Mouse (Mus musculus) CD4-positive naive resting alpha-beta T cell, adult 76 days (primary cell): ENCODE results near the gene Dbp. TPM values are rescaled to one million over a fixed set of nuclear protein-coding genes. Genes with fewer than 3 reads are reported as not detected.

Source experiments
- total RNA-seq: library from RNA; stranded (reverse); gene quantifications from one replicate; pipeline ENCODE4 v1.2.4, GENCODE M21; 2023

Gene Dbp
- total RNA-seq = 29.5 TPM

GRCm38 (mm10) chr7:45704730-45705442 is at the start of gene Dbp:
Gene Dbp (plus strand): TSS chr7:45705088.

GRCm38 (mm10) chr7:45666161-45666560 is 38.7 kb upstream of the Dbp start, which contains the start of gene Fut2:
Gene Fut2 (minus strand): TSS chr7:45666394.

GRCm38 (mm10) chr7:45683396-45684050 is 21.4 kb upstream of the Dbp start, which contains the start of gene Ntn5:
Gene Ntn5 (plus strand): TSS chr7:45684022.

GRCm38 (mm10) chr7:45693921-45694591 is 10.8 kb upstream of the Dbp start, which contains the start of gene Sec1:
Gene Sec1 (minus strand): TSS chr7:45694402.

GRCm38 (mm10) chr7:45699523-45700141 is 5.3 kb upstream of the Dbp start, which contains the start of gene Car11:
Gene Car11 (plus strand): TSS chr7:45699843.

GRCm38 (mm10) chr7:45715090-45715708 is 10.3 kb downstream of the Dbp start, which contains the start of gene Rpl18:
Gene Rpl18 (plus strand): TSS chr7:45715457.

GRCm38 (mm10) chr7:45717918-45718297 is 13.0 kb downstream of the Dbp start, which contains the start of gene Sphk2:
Gene Sphk2 (minus strand): TSS chr7:45718002.

GRCm38 (mm10) chr7:45720413-45721233 is 15.7 kb downstream of the Dbp start, which contains the start of gene Fam83e:
Gene Fam83e (plus strand): TSS chr7:45721212.

GRCm38 (mm10) chr7:45725713-45726112 is 20.8 kb downstream of the Dbp start, which contains the start of gene Spaca4:
Gene Spaca4 (minus strand): TSS chr7:45725813.

Other genes starting within 250 kb of the Dbp start
- 649 TPM for gene Ftl1, start 245.2 kb upstream of the Dbp start, total RNA-seq
- gene Bax, start 238.2 kb upstream of the Dbp start, total RNA-seq = 78.4 TPM
- gene Tulp2, start 223.2 kb upstream of the Dbp start, total RNA-seq = not detected
- not detected for gene Gm45808, start 218.3 kb upstream of the Dbp start, total RNA-seq
- gene Dhdh, start 216.3 kb upstream of the Dbp start, total RNA-seq = 1.8 TPM
- gene Nucb1, start 194.7 kb upstream of the Dbp start, total RNA-seq = 61.9 TPM
- gene Ppp1r15a, start 178.8 kb upstream of the Dbp start, total RNA-seq = 681 TPM
- gene Plekha4, start 178.8 kb upstream of the Dbp start, total RNA-seq = 1.2 TPM
- not detected for gene Hsd17b14, start 150.2 kb upstream of the Dbp start, total RNA-seq
- gene Bcat2, start 134.9 kb upstream of the Dbp start, total RNA-seq = 65.6 TPM
- not detected for gene Fgf21, start 89.6 kb upstream of the Dbp start, total RNA-seq
- gene Fut1, start 87.8 kb upstream of the Dbp start, total RNA-seq = not detected
- not detected for gene Izumo1, start 83.3 kb upstream of the Dbp start, total RNA-seq
- gene Rasip1, start 77.6 kb upstream of the Dbp start, total RNA-seq = 0.73 TPM
- gene Mamstr, start 65.1 kb upstream of the Dbp start, total RNA-seq = not detected
- not detected for gene Fut2, start 38.7 kb upstream of the Dbp start, total RNA-seq
- not detected for gene Ntn5, start 21.1 kb upstream of the Dbp start, total RNA-seq
- not detected for gene Sec1, start 10.7 kb upstream of the Dbp start, total RNA-seq
- gene Car11, start 5.2 kb upstream of the Dbp start, total RNA-seq = 8.1 TPM
- 2,694 TPM for gene Rpl18, start 10.4 kb downstream of the Dbp start, total RNA-seq
- gene Sphk2, start 12.9 kb downstream of the Dbp start, total RNA-seq = 21.3 TPM
- gene Fam83e, start 16.1 kb downstream of the Dbp start, total RNA-seq = 1.5 TPM
- gene Spaca4, start 20.7 kb downstream of the Dbp start, total RNA-seq = not detected
- gene Lmtk3, start 78.7 kb downstream of the Dbp start, total RNA-seq = 0.82 TPM
- 5.2 TPM for gene Sult2b1, start 79.6 kb downstream of the Dbp start, total RNA-seq
- 137 TPM for gene Cyth2, start 109.5 kb downstream of the Dbp start, total RNA-seq
- 1.5 TPM for gene Kcnj14, start 119.7 kb downstream of the Dbp start, total RNA-seq
- 29.9 TPM for gene Grwd1, start 125.9 kb downstream of the Dbp start, total RNA-seq
- gene Kdelr1, start 167.7 kb downstream of the Dbp start, total RNA-seq = 38.2 TPM
- 0.76 TPM for gene Grin2d, start 173.3 kb downstream of the Dbp start, total RNA-seq
- not detected for gene Syngr4, start 191.6 kb downstream of the Dbp start, total RNA-seq
- 9.1 TPM for gene Tmem143, start 191.9 kb downstream of the Dbp start, total RNA-seq
- gene Emp3, start 216.3 kb downstream of the Dbp start, total RNA-seq = 269 TPM
- 2.6 TPM for gene Ccdc114, start 219.0 kb downstream of the Dbp start, total RNA-seq